Mouse (Mus musculus) heart, postnatal 0 days (tissue): ENCODE results near the gene Syngr1.

ENCODE experiments used
- CTCF ChIP-seq: IDR thresholded peaks from 2 replicates; pipeline ENCODE4 v1.5.1; 2016; ENCODE audit warnings: antibody characterized with exemption, control low read depth, low read depth
- EP300 ChIP-seq: IDR thresholded peaks from 2 replicates; pipeline ENCODE4 v1.6.1; 2016; ENCODE audit warnings: antibody characterized with exemption, low read depth

DNA sequence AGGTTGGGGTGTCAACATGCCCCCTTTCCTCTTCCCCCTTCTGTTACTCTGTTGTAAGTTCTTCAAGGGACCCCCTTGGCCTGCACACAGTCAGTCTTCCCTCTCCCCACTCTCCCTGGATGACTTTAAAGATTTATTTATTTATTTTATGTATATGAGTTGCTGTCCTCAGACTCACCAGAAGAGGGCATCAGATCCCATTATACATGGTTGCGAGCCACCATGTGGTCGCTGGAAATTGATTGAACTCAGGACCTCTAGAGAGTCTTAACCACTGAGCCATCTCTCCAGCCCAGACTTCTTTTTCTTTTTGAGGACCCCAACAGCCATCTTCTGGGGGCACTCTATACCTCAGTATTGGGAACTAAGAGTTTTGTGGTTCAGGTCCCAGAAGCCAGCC, 21.4 kb downstream of the Syngr1 start:
- TF ChIP-seq EP300 (no peak), CTCF (peak; percentile 20; the same call in 1 of the 2 replicates)
